In the genomic region with DNA sequence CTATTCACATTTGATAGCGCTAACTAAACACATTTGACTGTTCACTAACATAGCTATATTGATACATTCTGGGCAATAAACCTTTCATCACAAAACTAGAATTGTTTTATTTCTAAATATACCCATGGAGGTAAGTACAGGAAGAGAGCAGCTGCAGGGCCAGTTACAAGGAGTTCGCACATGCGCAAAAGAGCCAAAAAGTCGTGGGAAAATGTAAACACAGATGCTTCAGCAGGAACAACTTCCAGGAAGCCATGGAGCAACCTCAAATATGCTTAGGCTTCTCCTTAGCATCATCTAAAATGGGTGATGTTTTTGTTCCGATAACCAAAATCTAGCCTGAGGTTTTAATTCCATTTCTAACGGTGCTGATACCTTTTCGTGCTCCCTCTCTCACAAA, we compare ENCODE assay signal across 12 mouse cellular contexts. TPM values are rescaled to one million over a fixed set of nuclear protein-coding genes. Genes with fewer than 3 reads are reported as not detected.
A peak's percentile ranks its signal among the peaks of the same experiment; 100 is the strongest.
DNase-seq lines count a peak whose midpoint lies in the region; ATAC-seq lines count a peak whose summit lies in the region.
"Had no signal": no experiment of that assay in that cellular context is flagged by ENCODE, and none has a peak within 500 bp of the region (broad histone marks: within the 10 kb centered on the region; RNA-seq: fewer than 3 reads in every experiment).

No protein-coding gene starts in this region.

- no peak for ATAC-seq in hindbrain, embryonic 11.5 days (ENCODE audit: low FRiP score)
- ATAC-seq in hindbrain, embryonic 16.5 days, result no peak
- ATAC-seq in embryonic facial prominence, embryonic 14.5 days (ENCODE audit: low read depth), result no peak
- ATAC-seq in midbrain, embryonic 14.5 days (ENCODE audit: low FRiP score, low TSS enrichment), result no peak
- ATAC-seq: CD4-positive, CD25-positive, alpha-beta regulatory T cell, adult 4 months had no signal

- H3K36me3 ChIP-seq in hindbrain, embryonic 11.5 days (ENCODE audit: control insufficient read depth, insufficient read depth, low read length), result no peaks in the 10 kb centered on the region
- H3K36me3 ChIP-seq in hindbrain, embryonic 16.5 days (ENCODE audit: control insufficient read depth, insufficient read depth, low read length), result no peaks in the 10 kb centered on the region
- H3K36me3 ChIP-seq in embryonic facial prominence, embryonic 14.5 days (ENCODE audit: control insufficient read depth, insufficient read depth, low read length), result no peaks in the 10 kb centered on the region
- H3K36me3 ChIP-seq in limb, embryonic 10.5 days, result no peaks in the 10 kb centered on the region
- H3K36me3 ChIP-seq in midbrain, embryonic 14.5 days (ENCODE audit: control insufficient read depth, insufficient read depth, low read length), result no peaks in the 10 kb centered on the region
- H3K36me3 ChIP-seq: liver, embryonic 13.5 days had no signal

- WGBS in hindbrain, embryonic 11.5 days, result 65% methylated on average over 7 of the region's 7 CpGs
- WGBS in hindbrain, embryonic 16.5 days, result 58% methylated on average over 7 of the region's 7 CpGs
- WGBS in embryonic facial prominence, embryonic 14.5 days, result 52% methylated on average over 7 of the region's 7 CpGs
- WGBS in limb, embryonic 10.5 days, result 67% methylated on average over 7 of the region's 7 CpGs
- WGBS in midbrain, embryonic 14.5 days, result 60% methylated on average over 7 of the region's 7 CpGs

- peak; percentile 31 for DNase-seq in hindbrain, embryonic 11.5 days (ENCODE audit: low spot score)
- peak; percentile 59 for DNase-seq in embryonic facial prominence, embryonic 14.5 days (ENCODE audit: low spot score)
- no peak for DNase-seq in limb, embryonic 10.5 days (ENCODE audit: low spot score)
- DNase-seq in midbrain, embryonic 14.5 days, result peak; percentile 44
- DNase-seq in liver, result no peak
- no peak for DNase-seq in heart, adult 8-10 months (ENCODE audit: low spot score)
- DNase-seq in neural tube, embryonic 10.5 days (ENCODE audit: extremely low spot score, low spot score), result no peak
- DNase-seq: kidney, postnatal 10 days; liver, embryonic 13.5 days had no signal

- H3K4me2 ChIP-seq in hindbrain, embryonic 11.5 days (replicated peaks; ENCODE audit: low read depth, low read length), result no peak overlapping the region
- H3K4me2 ChIP-seq in hindbrain, embryonic 16.5 days (ENCODE audit: low read length), result no peak overlapping the region
- H3K4me2 ChIP-seq in embryonic facial prominence, embryonic 14.5 days (ENCODE audit: low read depth, low read length), result peak overlapping the region; percentile 5; the same call in 1 of the 2 replicates
- H3K4me2 ChIP-seq in midbrain, embryonic 14.5 days (ENCODE audit: low read length), result peak overlapping the region; percentile 4; the same call in 1 of the 2 replicates
- H3K4me2 ChIP-seq: liver, embryonic 13.5 days; neural tube, embryonic 15.5 days had no signal

- no peaks in the 10 kb centered on the region for H3K9me3 ChIP-seq in hindbrain, embryonic 11.5 days (ENCODE audit: control insufficient read depth, low read length)
- no peaks in the 10 kb centered on the region for H3K9me3 ChIP-seq in hindbrain, embryonic 16.5 days (ENCODE audit: control insufficient read depth, low read length)
- H3K9me3 ChIP-seq in embryonic facial prominence, embryonic 14.5 days (ENCODE audit: control insufficient read depth, low read length), result no peaks in the 10 kb centered on the region
- H3K9me3 ChIP-seq in limb, embryonic 10.5 days (replicated peaks), result no peaks in the 10 kb centered on the region
- no peaks in the 10 kb centered on the region for H3K9me3 ChIP-seq in midbrain, embryonic 14.5 days (ENCODE audit: control insufficient read depth, low read length)
- H3K9me3 ChIP-seq: liver, embryonic 13.5 days; neural tube, embryonic 15.5 days had no signal

- no peak overlapping the region for H3K4me3 ChIP-seq in hindbrain, embryonic 11.5 days (ENCODE audit: low read depth, low read length)
- no peak overlapping the region for H3K4me3 ChIP-seq in hindbrain, embryonic 16.5 days (ENCODE audit: low read length)
- H3K4me3 ChIP-seq in embryonic facial prominence, embryonic 14.5 days (ENCODE audit: low read depth, low read length), result no peak overlapping the region
- H3K4me3 ChIP-seq in limb, embryonic 10.5 days, result no peak overlapping the region
- H3K4me3 ChIP-seq in midbrain, embryonic 14.5 days (replicated peaks; ENCODE audit: low read depth, low read length), result 0 out of 2 replicates have a peak overlapping the region, but pooled peaks have one; percentile 1
- H3K4me3 ChIP-seq: liver, embryonic 13.5 days; neural tube, embryonic 15.5 days had no signal

- no peak overlapping the region for H3K27ac ChIP-seq in hindbrain, embryonic 11.5 days (ENCODE audit: low read depth, low read length)
- H3K27ac ChIP-seq in hindbrain, embryonic 16.5 days (ENCODE audit: low read depth, low read length), result no peak overlapping the region
- no peak overlapping the region for H3K27ac ChIP-seq in embryonic facial prominence, embryonic 14.5 days (replicated peaks; ENCODE audit: low read depth, low read length)
- H3K27ac ChIP-seq in limb, embryonic 10.5 days, result peak overlapping the region; percentile 53; the same call in 1 of the 2 replicates
- H3K27ac ChIP-seq in midbrain, embryonic 14.5 days (replicated peaks; ENCODE audit: low read depth, low read length), result no peak overlapping the region
- H3K27ac ChIP-seq: liver, embryonic 13.5 days; neural tube, embryonic 15.5 days had no signal

- H3K9ac ChIP-seq in hindbrain, embryonic 11.5 days (ENCODE audit: low read depth, low read length), result no peak overlapping the region
- no peak overlapping the region for H3K9ac ChIP-seq in hindbrain, embryonic 16.5 days (ENCODE audit: low read depth, low read length)
- no peak overlapping the region for H3K9ac ChIP-seq in embryonic facial prominence, embryonic 14.5 days (ENCODE audit: low read depth, low read length)
- H3K9ac ChIP-seq in midbrain, embryonic 14.5 days (replicated peaks; ENCODE audit: low read length), result no peak overlapping the region
- H3K9ac ChIP-seq: liver, embryonic 13.5 days; neural tube, embryonic 15.5 days had no signal

- H3K4me1 ChIP-seq in hindbrain, embryonic 11.5 days (replicated peaks; ENCODE audit: control insufficient read depth, insufficient read depth, low read length), result no peaks in the 10 kb centered on the region
- peaks cover 2% of the 10 kb centered on the region; the same call in 1 of the 2 replicates for H3K4me1 ChIP-seq in hindbrain, embryonic 16.5 days (ENCODE audit: control insufficient read depth, insufficient read depth, low read depth, low read length)
- H3K4me1 ChIP-seq in embryonic facial prominence, embryonic 14.5 days (ENCODE audit: control insufficient read depth, insufficient read depth, low read length), result peaks cover 10% of the 10 kb centered on the region; the same call in 1 of the 2 replicates
- peaks cover 11% of the 10 kb centered on the region; the same call in 1 of the 2 replicates for H3K4me1 ChIP-seq in limb, embryonic 10.5 days
- 0 out of 2 replicates have a peak, but pooled peaks cover 4% of the 10 kb centered on the region for H3K4me1 ChIP-seq in midbrain, embryonic 14.5 days (ENCODE audit: control insufficient read depth, insufficient read depth, low read length)
- H3K4me1 ChIP-seq: liver, embryonic 13.5 days had no signal

- no peaks in the 10 kb centered on the region for H3K27me3 ChIP-seq in hindbrain, embryonic 11.5 days (ENCODE audit: control insufficient read depth, insufficient read depth, low read length)
- no peaks in the 10 kb centered on the region for H3K27me3 ChIP-seq in hindbrain, embryonic 16.5 days (replicated peaks; ENCODE audit: control insufficient read depth, insufficient read depth, low read length)
- H3K27me3 ChIP-seq in embryonic facial prominence, embryonic 14.5 days (replicated peaks; ENCODE audit: control insufficient read depth, insufficient read depth, low read length), result no peaks in the 10 kb centered on the region
- no peaks in the 10 kb centered on the region for H3K27me3 ChIP-seq in limb, embryonic 10.5 days (ENCODE audit: low read depth, poor library complexity, severe bottlenecking)
- H3K27me3 ChIP-seq in midbrain, embryonic 14.5 days (ENCODE audit: control insufficient read depth, insufficient read depth, low read length), result no peaks in the 10 kb centered on the region
- H3K27me3 ChIP-seq: liver, embryonic 13.5 days; neural tube, embryonic 15.5 days had no signal

RNA-seq across cellular contexts. Expression of a gene that starts 25.8 kb away (rescaled TPM):
- polyA plus RNA-seq in hindbrain, embryonic 11.5 days (2014; fragmentation: Nextera tagmentation; extraction: Ambion mirVana), result 10.2 and 10.7 TPM in 2 replicates
- 63.0 and 74.0 TPM in 2 replicates for polyA plus RNA-seq in hindbrain, embryonic 16.5 days (2015; fragmentation: Nextera tagmentation; extraction: Ambion mirVana)
- polyA plus RNA-seq in embryonic facial prominence, embryonic 14.5 days (2014; fragmentation: Nextera tagmentation; extraction: Ambion mirVana), result 16.3 and 16.7 TPM in 2 replicates
- polyA plus RNA-seq in limb, embryonic 10.5 days (2016; fragmentation: Nextera tagmentation; extraction: Ambion mirVana), result 1.3 and 1.9 TPM in 2 replicates
- 40.9 and 41.6 TPM in 2 replicates for polyA plus RNA-seq in midbrain, embryonic 14.5 days (2014; fragmentation: Nextera tagmentation; extraction: Ambion mirVana)
- total RNA-seq in heart, adult 8-10 months (2022), result 10 to 100 TPM; 10.7 to 12.6 (median 11.0) TPM

Comparison
In these comparisons a context has a peak if more than half of its experiments do, and no peak if none do; other contexts are left out.
1. DNase-seq: peak in hindbrain, embryonic 11.5 days (single experiment), embryonic facial prominence, embryonic 14.5 days (single experiment) and midbrain, embryonic 14.5 days (single experiment); none in limb, embryonic 10.5 days (single experiment), liver (single experiment), heart, adult 8-10 months (single experiment) and neural tube, embryonic 10.5 days (single experiment).
2. H3K4me2 ChIP-seq: peak in embryonic facial prominence, embryonic 14.5 days (single experiment) and midbrain, embryonic 14.5 days (single experiment); none in hindbrain, embryonic 11.5 days (single experiment) and hindbrain, embryonic 16.5 days (single experiment).